Mouse (Mus musculus): ENCODE results near the gene Klf2. TPM values are rescaled to one million over a fixed set of nuclear protein-coding genes. Genes with fewer than 3 reads are reported as not detected.

Klf2 gene
- polyA plus RNA-seq, 1 experiment from 2014 or later = 5.6 TPM

DNA sequence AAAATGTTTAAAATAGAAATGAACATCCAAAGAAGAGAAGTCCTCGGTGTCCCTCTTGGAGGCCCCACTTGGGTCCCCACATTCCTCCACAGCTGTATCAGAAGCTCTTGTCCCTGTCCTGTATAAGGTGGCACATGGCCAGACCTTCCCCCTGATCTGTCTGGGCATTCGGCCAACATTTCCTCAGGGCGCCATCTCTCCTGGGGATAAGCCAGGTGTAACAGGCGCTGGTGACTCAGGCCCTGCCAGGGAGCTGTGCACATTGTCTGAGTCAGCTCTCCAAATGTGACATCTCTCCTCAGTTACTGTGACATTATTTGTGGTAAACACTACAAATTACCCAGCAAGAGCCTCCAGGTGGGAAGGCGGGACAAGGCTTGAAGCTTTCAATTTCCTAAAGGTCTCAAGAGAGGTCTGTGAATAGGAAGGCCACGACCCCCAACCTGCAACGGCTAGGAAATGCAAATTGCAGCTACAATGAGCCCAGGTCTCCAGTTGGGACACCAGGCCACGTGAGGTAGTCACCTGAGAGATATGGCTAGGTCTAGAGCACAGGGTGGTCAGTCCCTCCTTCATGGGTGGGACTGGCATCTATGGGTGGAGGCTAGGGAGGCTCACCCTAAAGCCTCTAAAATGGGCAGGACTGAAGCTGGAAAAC is 7.9 kb upstream of the Klf2 start:
- Histone ChIP-seq H3K36me3 (replicated peaks; ENCODE audit: insufficient read depth, low read length) (no peaks in the 10 kb centered on the region), H3K4me1 (ENCODE audit: insufficient read depth) (peaks cover 15% of the 10 kb centered on the region), H3K4me3 (ENCODE audit: low read depth, low read length) (no peak overlapping the region), H3K27ac (ENCODE audit: low read depth) (peak overlapping the region; percentile 60), H3K4me2 (ENCODE audit: low read depth, low read length) (no peak overlapping the region), H3K9ac (replicated peaks) (no peak overlapping the region), H3K27me3 (ENCODE audit: insufficient read depth, low read length) (no peaks in the 10 kb centered on the region), H3K9me3 (ENCODE audit: low read length) (no peaks in the 10 kb centered on the region)
- ATAC-seq (peak; percentile 91), DNase-seq (peak; percentile 84)
- TF ChIP-seq CTCF (IDR thresholded peaks at IDR 0.05; ENCODE audit: low read depth) (no peak), EP300 (IDR thresholded peaks at IDR 0.05; ENCODE audit: low read depth) (no peak)
- WGBS (ENCODE audit: insufficient replicate concordance) = 48% methylated on average over 8 of the region's 8 CpGs

DNA sequence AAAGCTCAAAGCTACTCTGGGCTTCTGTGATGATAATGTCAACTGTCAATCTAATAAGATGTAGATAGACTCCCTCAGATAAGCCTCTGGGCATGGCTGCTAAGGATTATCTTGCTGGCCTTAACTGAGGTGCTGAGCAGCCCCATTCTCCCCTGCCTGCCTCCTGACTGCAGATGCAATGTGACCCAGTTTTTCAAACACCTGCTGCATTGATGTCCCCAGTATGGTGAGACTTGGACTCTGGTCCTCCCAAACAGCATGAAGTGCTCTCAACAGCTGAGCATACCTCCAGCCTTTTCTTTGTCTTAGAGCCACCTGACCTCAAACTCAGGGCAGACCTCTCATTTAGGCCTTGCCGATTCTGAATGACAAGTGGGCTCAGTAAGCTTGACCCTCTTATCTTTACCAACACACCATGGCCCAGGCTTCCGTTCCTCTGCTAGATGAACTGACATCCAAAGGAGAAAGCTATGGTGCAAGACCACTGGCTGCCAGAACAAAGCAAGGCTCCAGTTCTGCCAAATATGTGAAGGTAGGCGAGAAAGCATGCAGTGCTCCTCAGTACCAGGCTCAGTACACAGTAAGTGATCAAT is 5.8 kb upstream of the Klf2 start:
- Histone ChIP-seq H3K9me3 (ENCODE audit: low read length) (no peaks in the 10 kb centered on the region), H3K4me1 (ENCODE audit: insufficient read depth) (peaks cover 26% of the 10 kb centered on the region), H3K9ac (replicated peaks) (no peak overlapping the region), H3K27me3 (ENCODE audit: insufficient read depth, low read length) (no peaks in the 10 kb centered on the region), H3K4me3 (ENCODE audit: low read depth, low read length) (no peak overlapping the region), H3K4me2 (ENCODE audit: low read depth, low read length) (no peak overlapping the region), H3K36me3 (replicated peaks; ENCODE audit: insufficient read depth, low read length) (no peaks in the 10 kb centered on the region), H3K27ac (ENCODE audit: low read depth) (no peak overlapping the region)
- 39% methylated on average over 3 of the region's 3 CpGs for WGBS (ENCODE audit: insufficient replicate concordance)
- DNase-seq (no peak), ATAC-seq (no peak)
- TF ChIP-seq EP300 (IDR thresholded peaks at IDR 0.05; ENCODE audit: low read depth) (no peak), CTCF (IDR thresholded peaks at IDR 0.05; ENCODE audit: low read depth) (no peak)

DNA sequence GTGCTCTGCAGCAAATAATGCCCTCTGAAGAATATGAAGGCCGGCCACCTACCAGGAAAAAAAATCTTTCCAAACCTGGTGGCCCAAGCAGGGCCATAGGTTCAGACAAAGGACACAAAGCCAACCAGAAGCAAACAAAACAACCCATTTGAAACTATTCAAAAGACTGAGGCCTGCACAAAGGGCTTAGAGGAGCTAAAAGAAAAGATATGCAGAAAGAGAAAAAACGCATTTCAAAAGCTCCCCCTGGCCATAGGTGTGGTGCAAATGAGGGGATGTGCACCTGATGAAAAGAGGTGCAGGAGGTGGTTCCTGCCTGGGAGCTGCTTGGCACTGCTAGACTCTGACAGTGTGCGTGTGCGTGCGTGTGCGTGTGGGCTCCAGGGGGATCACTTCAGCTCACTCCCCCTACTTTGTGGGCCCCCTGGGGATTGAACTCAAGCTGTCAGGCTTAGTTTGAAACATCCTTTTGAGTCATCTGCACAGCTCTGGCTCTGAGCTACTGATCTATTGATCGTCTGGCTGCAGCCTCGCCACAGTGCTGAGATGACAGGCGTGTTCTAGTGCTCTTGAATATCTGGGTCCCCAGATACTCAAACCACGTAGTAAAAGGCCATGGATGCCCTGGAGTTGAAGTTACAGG is 2.7 kb upstream of the Klf2 start:
- H3K4me1 ChIP-seq (ENCODE audit: insufficient read depth) = peaks cover 27% of the 10 kb centered on the region
- DNase-seq (no peak), ATAC-seq (no peak)
- peaks cover 18% of the 10 kb centered on the region for H3K27me3 ChIP-seq (ENCODE audit: insufficient read depth, low read length)
- no peak overlapping the region for H3K4me3 ChIP-seq (ENCODE audit: low read depth, low read length)
- TF ChIP-seq CTCF (IDR thresholded peaks at IDR 0.05; ENCODE audit: low read depth) = no peak
- TF ChIP-seq EP300 (IDR thresholded peaks at IDR 0.05; ENCODE audit: low read depth) = no peak
- H3K36me3 ChIP-seq (replicated peaks; ENCODE audit: insufficient read depth, low read length) = peaks cover 8% of the 10 kb centered on the region
- H3K27ac ChIP-seq (ENCODE audit: low read depth) = no peak overlapping the region
- no peak overlapping the region for H3K9ac ChIP-seq (replicated peaks)
- no peak overlapping the region for H3K4me2 ChIP-seq (ENCODE audit: low read depth, low read length)
- WGBS (ENCODE audit: insufficient replicate concordance) = 53% methylated on average over 10 of the region's 10 CpGs
- no peaks in the 10 kb centered on the region for H3K9me3 ChIP-seq (ENCODE audit: low read length)

DNA sequence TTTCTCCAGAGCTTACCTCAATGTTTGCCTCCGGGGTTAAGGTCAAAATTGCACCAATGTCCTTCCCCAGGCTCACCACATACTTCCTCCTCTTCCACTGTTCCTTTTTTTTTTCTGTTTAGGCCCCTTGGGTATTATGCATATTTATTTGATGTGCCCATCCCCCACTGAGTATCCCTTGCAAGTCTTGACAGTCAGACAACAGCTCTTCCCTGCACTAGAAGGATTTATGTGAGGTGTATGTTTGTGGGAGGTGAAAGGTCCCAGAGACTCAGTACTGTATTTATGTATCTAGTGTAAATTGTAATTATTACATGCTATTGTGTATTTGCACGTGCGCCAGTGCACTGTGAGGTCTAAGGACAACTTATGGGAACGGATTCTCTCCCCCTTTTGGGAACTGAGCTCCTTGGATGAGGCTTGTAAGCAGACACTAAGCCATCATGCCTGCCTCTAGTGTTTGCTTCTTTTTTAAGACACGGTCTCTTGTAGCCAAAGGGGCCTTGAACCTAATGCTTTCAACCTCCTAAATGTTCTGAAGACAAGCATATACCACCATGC is 1.0 kb upstream of the Klf2 start:
- peaks cover 31% of the 10 kb centered on the region for H3K4me1 ChIP-seq (ENCODE audit: insufficient read depth)
- ATAC-seq = no peak
- TF ChIP-seq EP300 (IDR thresholded peaks at IDR 0.05; ENCODE audit: low read depth) = 0 out of 2 replicates have a peak, but pooled peaks have one; percentile 11
- no peak for TF ChIP-seq CTCF (IDR thresholded peaks at IDR 0.05; ENCODE audit: low read depth)
- H3K9me3 ChIP-seq (ENCODE audit: low read length) = no peaks in the 10 kb centered on the region
- peak; percentile 33 for DNase-seq
- H3K27ac ChIP-seq (ENCODE audit: low read depth) = peak overlapping the region; percentile 59
- H3K36me3 ChIP-seq (replicated peaks; ENCODE audit: insufficient read depth, low read length) = peaks cover 12% of the 10 kb centered on the region
- 0 out of 2 replicates have a peak overlapping the region, but pooled peaks have one; percentile 9 for H3K4me2 ChIP-seq (ENCODE audit: low read depth, low read length)
- H3K4me3 ChIP-seq (ENCODE audit: low read depth, low read length) = no peak overlapping the region
- H3K9ac ChIP-seq (replicated peaks) = no peak overlapping the region
- peaks cover 18% of the 10 kb centered on the region for H3K27me3 ChIP-seq (ENCODE audit: insufficient read depth, low read length)
- WGBS (ENCODE audit: insufficient replicate concordance) = 33% methylated on average over 5 of the region's 5 CpGs

DNA sequence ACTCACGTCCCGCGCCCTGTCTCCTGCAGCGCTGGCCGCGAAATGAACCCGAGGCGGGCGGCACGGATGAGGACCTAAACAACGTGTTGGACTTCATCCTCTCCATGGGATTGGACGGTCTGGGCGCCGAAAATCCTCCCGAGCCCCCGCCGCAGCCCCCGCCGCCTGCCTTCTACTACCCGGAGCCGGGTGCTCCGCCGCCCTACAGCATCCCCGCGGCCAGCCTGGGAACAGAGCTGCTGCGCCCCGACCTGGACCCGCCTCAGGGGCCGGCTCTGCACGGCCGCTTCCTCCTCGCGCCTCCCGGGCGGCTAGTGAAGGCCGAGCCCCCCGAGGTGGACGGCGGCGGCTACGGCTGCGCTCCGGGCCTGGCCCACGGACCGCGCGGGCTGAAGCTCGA is 564 bp downstream of the Klf2 start:
- 1% methylated on average over 44 of the region's 48 CpGs for WGBS (ENCODE audit: insufficient replicate concordance)
- H3K27me3 ChIP-seq (ENCODE audit: insufficient read depth, low read length) = peaks cover 18% of the 10 kb centered on the region
- H3K9me3 ChIP-seq (ENCODE audit: low read length) = no peaks in the 10 kb centered on the region
- peak overlapping the region; percentile 76 for H3K9ac ChIP-seq (replicated peaks)
- H3K4me1 ChIP-seq (ENCODE audit: insufficient read depth) = peaks cover 28% of the 10 kb centered on the region
- no peak for DNase-seq
- ATAC-seq = no peak; the same call in 1 of the 2 replicates
- H3K4me3 ChIP-seq (ENCODE audit: low read depth, low read length) = peak overlapping the region; percentile 67
- H3K4me2 ChIP-seq (ENCODE audit: low read depth, low read length) = peak overlapping the region; percentile 80
- H3K36me3 ChIP-seq (replicated peaks; ENCODE audit: insufficient read depth, low read length) = peaks cover 15% of the 10 kb centered on the region
- no peak for TF ChIP-seq CTCF (IDR thresholded peaks at IDR 0.05; ENCODE audit: low read depth)
- no peak for TF ChIP-seq EP300 (IDR thresholded peaks at IDR 0.05; ENCODE audit: low read depth)
- peak overlapping the region; percentile 58 for H3K27ac ChIP-seq (ENCODE audit: low read depth)

All from liver, postnatal 0 days (tissue).